Mouse (Mus musculus): Measurements from ENCODE around the gene Cntnap2.

Cntnap2 gene

GRCm38 (mm10) chr6:47292437-47292836 is 2233.3 kb downstream of the Cntnap2 start:
- no peak for DNase-seq (ENCODE audit: low read depth, low spot score)

GRCm38 (mm10) chr6:47294433-47294832 is 2235.3 kb downstream of the Cntnap2 start:
- DNase-seq (ENCODE audit: low read depth, low spot score) = no peak

GRCm38 (mm10) chr6:47304848-47305490 is 2245.8 kb downstream of the Cntnap2 start:
- DNase-seq (ENCODE audit: low read depth, low spot score) = no peak

- DNase-seq (ENCODE audit: low read depth, low spot score) = no peak
These were observed 2247.1 kb downstream of the Cntnap2 start for GRCm38 (mm10) chr6:47306065-47306798.

DNA sequence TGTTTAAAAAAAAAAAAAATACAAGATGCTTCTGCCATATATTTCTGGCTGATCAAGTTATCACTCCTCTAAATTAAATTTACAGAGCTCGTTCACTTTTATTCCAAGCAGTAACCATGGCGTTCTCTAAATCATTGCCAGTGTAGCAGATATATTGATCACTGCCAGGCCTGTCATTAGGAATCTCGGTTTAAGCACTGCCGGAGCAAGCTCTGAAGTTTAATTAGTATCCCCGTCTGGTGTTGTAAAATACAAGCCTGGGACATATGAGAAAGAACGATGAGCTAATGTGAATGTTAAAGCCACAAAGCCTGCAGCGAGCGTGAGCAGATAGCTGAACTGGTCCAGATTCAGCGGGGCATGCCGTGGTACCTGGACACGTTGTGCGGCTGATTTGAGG is 2247.8 kb downstream of the Cntnap2 start:
- DNase-seq (ENCODE audit: low read depth, low spot score) = no peak

GRCm38 (mm10) chr6:47314507-47315334 is 2255.6 kb downstream of the Cntnap2 start:
- DNase-seq (ENCODE audit: low read depth, low spot score) = peak; percentile 41

DNA sequence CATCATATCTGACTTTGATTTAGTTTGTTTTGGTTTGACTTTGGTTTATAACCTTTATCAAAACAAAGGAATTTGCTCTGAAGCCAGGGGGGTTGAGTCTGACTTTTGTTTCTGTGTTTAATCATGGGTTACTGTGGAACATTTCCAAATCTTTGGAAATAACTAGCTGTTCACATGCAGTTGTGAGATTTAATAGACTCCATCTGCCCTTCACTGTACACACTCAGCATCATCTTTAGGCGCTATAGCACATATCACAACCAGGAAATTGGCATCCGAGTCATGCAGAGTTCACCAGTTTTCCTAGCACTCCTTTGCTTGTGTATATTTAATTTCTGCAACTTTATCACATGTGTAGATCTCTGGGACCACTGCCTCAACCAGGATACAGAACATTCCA is 2256.3 kb downstream of the Cntnap2 start:
- no peak for DNase-seq (ENCODE audit: low read depth, low spot score)

GRCm38 (mm10) chr6:47317253-47317652 is 2258.1 kb downstream of the Cntnap2 start:
- DNase-seq (ENCODE audit: low read depth, low spot score) = no peak

GRCm38 (mm10) chr6:47318705-47319104 is 2259.5 kb downstream of the Cntnap2 start:
- DNase-seq (ENCODE audit: low read depth, low spot score) = peak; percentile 33

DNA sequence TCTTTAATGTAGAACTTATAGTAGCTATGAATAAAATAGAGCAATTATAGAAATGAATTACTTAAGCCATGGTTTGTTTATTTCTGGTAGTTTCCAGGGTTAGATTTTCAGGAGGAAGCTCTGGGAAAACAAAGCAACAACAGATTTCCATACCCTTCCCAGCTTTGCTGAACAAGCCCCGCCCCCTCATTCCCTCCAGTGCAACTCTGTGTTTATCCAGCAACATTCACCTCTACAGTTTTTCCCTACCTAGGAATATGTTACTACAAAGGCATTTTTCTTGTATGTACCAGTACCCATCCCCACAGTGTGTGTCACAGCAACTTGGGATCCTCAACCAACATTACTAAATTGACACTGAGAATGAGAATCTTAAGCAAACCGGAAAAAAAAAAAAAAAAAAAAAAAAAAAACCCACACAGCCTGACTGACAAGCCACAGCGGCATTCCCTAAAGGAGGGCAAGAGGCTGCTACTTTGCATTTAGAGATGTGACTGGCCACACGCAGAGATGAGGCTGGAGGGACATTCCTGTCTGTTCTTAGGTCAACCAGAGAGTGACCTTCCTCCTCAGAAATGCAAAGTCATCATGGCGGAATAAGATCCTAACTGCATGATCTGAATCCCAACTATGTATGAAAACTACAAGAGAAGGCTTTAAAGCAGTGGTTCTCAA is 2260.3 kb downstream of the Cntnap2 start:
- DNase-seq (ENCODE audit: low read depth, low spot score) = no peak

GRCm38 (mm10) chr6:47323169-47323835 is 2264.1 kb downstream of the Cntnap2 start:
- no peak for DNase-seq (ENCODE audit: low read depth, low spot score)

- DNase-seq (ENCODE audit: low read depth, low spot score) = no peak
These were observed 2264.7 kb downstream of the Cntnap2 start for GRCm38 (mm10) chr6:47323886-47324285.

DNA sequence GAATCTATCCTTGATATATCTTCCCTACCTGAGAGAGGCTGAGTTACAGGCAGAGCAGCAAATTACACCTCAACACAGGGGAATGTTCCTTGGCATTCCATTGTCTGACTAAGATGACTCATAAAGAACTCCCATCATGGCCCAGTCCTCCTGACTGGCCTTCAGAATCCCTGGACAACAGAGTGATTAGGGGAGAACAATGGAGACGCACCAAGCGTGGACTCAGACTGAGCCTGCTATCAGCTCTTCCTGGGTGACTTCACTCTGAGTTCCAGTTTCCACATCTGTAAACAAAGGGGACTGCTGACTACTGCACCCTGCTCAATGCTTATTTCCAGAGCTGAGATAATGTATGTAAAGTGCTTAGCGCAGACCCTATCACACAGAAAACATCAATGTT is 2269.1 kb downstream of the Cntnap2 start:
- DNase-seq (ENCODE audit: low read depth, low spot score) = no peak

DNA sequence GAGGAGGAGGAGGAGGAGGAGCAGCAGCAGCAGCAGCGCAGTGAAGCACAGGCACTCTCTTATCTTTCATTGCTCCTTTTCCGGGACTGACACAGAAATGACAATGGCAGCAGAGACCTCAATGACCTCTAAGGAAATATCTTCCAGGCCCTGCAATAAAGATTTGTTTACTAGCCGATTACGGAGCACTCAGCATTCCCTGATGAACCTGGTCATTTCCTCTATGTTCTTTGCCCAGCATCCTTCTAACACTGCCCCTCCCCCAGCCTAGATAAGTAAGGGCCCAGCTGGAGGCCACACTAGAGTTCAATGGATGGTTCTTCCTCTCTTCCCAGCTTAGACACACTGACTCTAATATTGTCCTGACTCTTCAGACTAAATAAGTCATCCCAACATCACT is 2270.1 kb downstream of the Cntnap2 start:
- DNase-seq (ENCODE audit: low read depth, low spot score) = no peak

DNA sequence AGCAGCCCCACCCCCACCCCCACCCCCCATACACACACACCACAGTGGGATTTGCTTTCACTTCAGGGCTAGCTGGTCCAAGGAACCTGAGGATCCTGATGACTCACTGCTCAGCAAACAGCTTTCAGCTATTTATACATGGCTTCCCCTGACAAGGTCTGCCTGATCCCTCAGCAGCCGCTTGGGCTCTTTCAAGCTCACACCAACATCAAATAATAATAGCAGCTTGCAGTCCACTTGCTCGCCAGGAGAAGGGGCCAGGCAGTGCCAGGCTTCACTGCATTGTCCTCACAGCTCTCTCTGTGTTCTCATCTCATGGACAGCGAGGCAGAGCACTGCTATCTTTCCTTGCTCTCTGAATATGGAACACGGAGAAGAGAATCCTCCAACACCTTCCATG is 2273.9 kb downstream of the Cntnap2 start:
- DNase-seq (ENCODE audit: low read depth, low spot score) = no peak

GRCm38 (mm10) chr6:47334377-47334776 is 2275.2 kb downstream of the Cntnap2 start:
- no peak for DNase-seq (ENCODE audit: low read depth, low spot score)

DNA sequence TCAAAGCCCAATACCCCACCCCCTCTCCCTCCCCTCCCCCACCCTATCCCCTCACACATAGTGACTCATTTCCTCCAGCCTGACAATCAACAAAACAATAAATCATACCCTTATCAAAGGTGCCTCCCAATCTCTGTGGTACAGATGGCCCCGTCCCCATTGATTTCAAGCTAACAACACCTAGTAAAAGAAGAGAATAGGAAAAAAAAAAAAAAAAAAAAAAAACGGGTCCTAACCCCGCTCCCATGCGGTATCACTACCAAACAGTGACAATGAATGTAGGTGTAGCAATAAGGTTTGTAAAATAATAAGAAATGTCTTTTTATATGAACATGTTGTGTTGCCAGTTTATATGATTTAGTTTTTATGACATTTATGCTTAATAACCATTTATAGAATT is 2278.1 kb downstream of the Cntnap2 start:
- DNase-seq (ENCODE audit: low read depth, low spot score) = no peak

- DNase-seq (ENCODE audit: low read depth, low spot score) = no peak
These were observed 2279.0 kb downstream of the Cntnap2 start for GRCm38 (mm10) chr6:47338113-47338512.

GRCm38 (mm10) chr6:47340813-47341502 is 2281.8 kb downstream of the Cntnap2 start:
- no peak for DNase-seq (ENCODE audit: low read depth, low spot score)

DNA sequence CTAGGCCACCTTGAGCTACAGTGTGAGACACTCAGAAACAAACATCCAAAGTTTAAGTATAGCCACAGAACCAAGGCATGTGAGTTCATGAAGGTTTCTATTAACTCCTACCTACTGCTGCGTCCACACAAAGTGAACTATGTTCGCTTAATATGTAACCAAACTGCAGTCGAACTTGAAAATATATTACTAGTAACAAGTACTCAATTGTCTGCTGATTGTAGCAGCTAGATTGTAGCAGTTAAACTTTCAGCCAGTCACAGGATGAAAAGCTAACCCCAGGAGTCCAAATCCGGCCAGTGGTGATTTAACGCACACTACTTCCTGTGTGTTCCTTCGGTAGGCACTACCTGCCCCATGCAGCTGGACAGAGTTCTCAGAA is 2282.3 kb downstream of the Cntnap2 start:
- DNase-seq (ENCODE audit: low read depth, low spot score) = no peak

DNA sequence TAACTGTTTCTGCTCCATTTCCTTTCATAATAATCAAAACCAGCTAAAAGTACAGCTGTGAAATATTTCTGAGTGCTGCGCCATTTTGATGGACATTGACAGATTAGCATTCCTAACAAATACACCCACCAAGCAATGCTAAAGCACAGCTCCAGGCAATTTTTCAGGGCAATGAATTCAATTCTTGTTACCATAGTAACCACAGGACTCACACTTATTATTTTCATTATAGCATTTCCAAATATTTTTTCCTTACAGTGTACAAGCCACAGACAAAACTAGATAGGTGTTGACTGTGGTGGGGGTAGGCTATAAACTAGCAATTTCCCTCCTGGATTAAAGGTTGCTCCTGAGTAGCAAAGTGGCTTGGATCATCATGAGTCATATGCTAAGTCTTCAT is 2284.1 kb downstream of the Cntnap2 start:
- no peak for DNase-seq (ENCODE audit: low read depth, low spot score)

Measured in forelimb bud, embryonic 11.5 days (tissue).